25 mouse cellular contexts compared by ENCODE assay signal in genomic region chr6:30014187-30014864, GRCm38 (mm10).
"Had no signal": no experiment of that assay in that cellular context is flagged by ENCODE, and none has a peak within 500 bp of the region (broad histone marks: within the 10 kb centered on the region; RNA-seq: fewer than 3 reads in every experiment).

No protein-coding gene starts in this region.

- H3K36me3 ChIP-seq: heart, embryonic 10.5 days; heart, embryonic 13.5 days; heart, embryonic 15.5 days; hindbrain, embryonic 13.5 days; hindbrain, embryonic 15.5 days; kidney, embryonic 15.5 days; limb, embryonic 10.5 days; limb, embryonic 12.5 days; liver, embryonic 13.5 days had no signal

- H3K27ac ChIP-seq: heart, embryonic 10.5 days; heart, embryonic 13.5 days; heart, embryonic 15.5 days; hindbrain, embryonic 13.5 days; hindbrain, embryonic 15.5 days; hindbrain, postnatal 0 days; kidney, embryonic 15.5 days; kidney, postnatal 0 days; layer of hippocampus, adult 2 months; left cerebral cortex, adult 2 months; limb, embryonic 10.5 days; limb, embryonic 12.5 days; liver, embryonic 13.5 days had no signal

- H3K27me3 ChIP-seq: heart, embryonic 13.5 days; heart, embryonic 15.5 days; hindbrain, embryonic 13.5 days; hindbrain, embryonic 15.5 days; kidney, embryonic 15.5 days; limb, embryonic 12.5 days; liver, embryonic 13.5 days had no signal

- ATAC-seq: hindbrain, postnatal 0 days; intestine, embryonic 16.5 days had no signal

- H3K4me1 ChIP-seq: heart, embryonic 13.5 days; heart, embryonic 15.5 days; hindbrain, embryonic 15.5 days; liver, embryonic 13.5 days had no signal

- H3K9ac ChIP-seq: heart, embryonic 13.5 days; heart, embryonic 15.5 days; hindbrain, embryonic 13.5 days; hindbrain, embryonic 15.5 days; kidney, embryonic 15.5 days; limb, embryonic 12.5 days; liver, embryonic 13.5 days had no signal

- DNase-seq: gastrocnemius, postnatal 14 days; gastrocnemius, postnatal 36 days; heart, adult 11 months; heart, postnatal 14 days; heart, postnatal 36 days; kidney, adult 11 months; kidney, adult 2 months; kidney, adult 9 months; kidney, postnatal 25 days; kidney, postnatal 4 days; liver; liver, embryonic 13.5 days had no signal

- H3K4me3 ChIP-seq: heart, embryonic 10.5 days; heart, embryonic 13.5 days; heart, embryonic 15.5 days; hindbrain, embryonic 13.5 days; hindbrain, embryonic 15.5 days; kidney, embryonic 15.5 days; layer of hippocampus, adult 2 months; left cerebral cortex, adult 2 months; limb, embryonic 10.5 days; limb, embryonic 12.5 days; liver, embryonic 13.5 days had no signal
